In the genomic region with DNA sequence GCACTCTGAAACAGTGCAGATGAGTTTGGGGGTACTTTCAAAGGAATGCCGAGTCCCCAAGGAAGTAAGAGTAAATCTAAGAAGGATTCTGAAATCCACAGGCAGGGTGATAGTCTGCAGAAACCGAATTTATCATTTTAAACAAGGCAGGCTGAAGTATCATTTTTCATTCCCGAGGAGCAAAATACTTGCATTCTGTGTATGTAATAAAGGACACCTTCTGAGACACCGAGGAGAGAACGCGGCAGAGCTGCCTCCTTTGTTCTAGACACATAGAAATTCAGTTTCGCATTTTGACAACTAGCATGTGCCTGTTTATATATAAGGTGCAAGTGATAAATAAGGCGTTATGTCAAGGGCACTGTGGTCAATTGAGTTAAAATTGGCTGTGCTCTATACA, we compare ENCODE assay signal across 9 mouse cellular contexts. TPM values are rescaled to one million over a fixed set of nuclear protein-coding genes. Genes with fewer than 3 reads are reported as not detected.
DNase-seq lines count a peak whose midpoint lies in the region; ATAC-seq lines count a peak whose summit lies in the region.
"Had no signal": no experiment of that assay in that cellular context is flagged by ENCODE, and none has a peak within 500 bp of the region (broad histone marks: within the 10 kb centered on the region; RNA-seq: fewer than 3 reads in every experiment).

No protein-coding gene starts in this region.

- no peak for ATAC-seq in heart, embryonic 16.5 days (replicated peaks; ENCODE audit: extremely low read depth, insufficient read depth, low FRiP score)
- ATAC-seq in embryonic facial prominence, embryonic 12.5 days (ENCODE audit: insufficient number of reproducible peaks, insufficient read depth, low FRiP score, low TSS enrichment): no peak
- ATAC-seq in hindbrain, embryonic 16.5 days: no peak
- no peak for ATAC-seq in midbrain, embryonic 11.5 days (ENCODE audit: low FRiP score)

- no peaks in the 10 kb centered on the region for H3K4me1 ChIP-seq in heart, embryonic 16.5 days (ENCODE audit: control insufficient read depth, insufficient read depth, low read length)
- H3K4me1 ChIP-seq in embryonic facial prominence, embryonic 12.5 days: no peaks in the 10 kb centered on the region
- H3K4me1 ChIP-seq in hindbrain, embryonic 16.5 days (ENCODE audit: control insufficient read depth, insufficient read depth, low read depth, low read length): no peaks in the 10 kb centered on the region
- H3K4me1 ChIP-seq in midbrain, embryonic 11.5 days (ENCODE audit: control insufficient read depth, insufficient read depth, low read length): no peaks in the 10 kb centered on the region

- no peaks in the 10 kb centered on the region for H3K9me3 ChIP-seq in heart, embryonic 16.5 days (replicated peaks; ENCODE audit: control insufficient read depth, low read length)
- no peaks in the 10 kb centered on the region for H3K9me3 ChIP-seq in embryonic facial prominence, embryonic 12.5 days
- no peaks in the 10 kb centered on the region for H3K9me3 ChIP-seq in hindbrain, embryonic 16.5 days (ENCODE audit: control insufficient read depth, low read length)
- H3K9me3 ChIP-seq in midbrain, embryonic 11.5 days (ENCODE audit: control insufficient read depth, low read length): no peaks in the 10 kb centered on the region

- WGBS in heart, embryonic 16.5 days: 25% methylated on average over 8 of the region's 8 CpGs
- 41% methylated on average over 8 of the region's 8 CpGs for WGBS in embryonic facial prominence, embryonic 12.5 days
- 42% methylated on average over 8 of the region's 8 CpGs for WGBS in hindbrain, embryonic 16.5 days
- WGBS in midbrain, embryonic 11.5 days: 41% methylated on average over 8 of the region's 8 CpGs

- H3K9ac ChIP-seq in heart, embryonic 16.5 days (ENCODE audit: low read length): peak overlapping the region; percentile 69
- no peak overlapping the region for H3K9ac ChIP-seq in embryonic facial prominence, embryonic 12.5 days
- no peak overlapping the region for H3K9ac ChIP-seq in hindbrain, embryonic 16.5 days (ENCODE audit: low read depth, low read length)
- no peak overlapping the region for H3K9ac ChIP-seq in midbrain, embryonic 11.5 days (ENCODE audit: low read length)

- H3K4me3 ChIP-seq in heart, embryonic 16.5 days (ENCODE audit: low read length): peak overlapping the region; percentile 56
- H3K4me3 ChIP-seq in embryonic facial prominence, embryonic 12.5 days: peak overlapping the region; percentile 26
- peak overlapping the region; percentile 9; the same call in 1 of the 2 replicates for H3K4me3 ChIP-seq in hindbrain, embryonic 16.5 days (ENCODE audit: low read length)
- peak overlapping the region; percentile 14 for H3K4me3 ChIP-seq in midbrain, embryonic 11.5 days (ENCODE audit: low read depth, low read length)
- H3K4me3 ChIP-seq: erythroblast, embryonic 14.5 days had no signal

- peak overlapping the region; percentile 70 for H3K27ac ChIP-seq in heart, embryonic 16.5 days (ENCODE audit: low read length)
- H3K27ac ChIP-seq in embryonic facial prominence, embryonic 12.5 days: no peak overlapping the region
- H3K27ac ChIP-seq in hindbrain, embryonic 16.5 days (ENCODE audit: low read depth, low read length): no peak overlapping the region
- no peak overlapping the region for H3K27ac ChIP-seq in midbrain, embryonic 11.5 days (ENCODE audit: low read depth, low read length)

- no peaks in the 10 kb centered on the region for H3K27me3 ChIP-seq in heart, embryonic 16.5 days (ENCODE audit: control insufficient read depth, insufficient read depth, low read length)
- no peaks in the 10 kb centered on the region for H3K27me3 ChIP-seq in embryonic facial prominence, embryonic 12.5 days
- H3K27me3 ChIP-seq in hindbrain, embryonic 16.5 days (replicated peaks; ENCODE audit: control insufficient read depth, insufficient read depth, low read length): peaks cover 2% of the 10 kb centered on the region; the same call in 1 of the 2 replicates
- H3K27me3 ChIP-seq in midbrain, embryonic 11.5 days (ENCODE audit: control insufficient read depth, insufficient read depth, low read length): peaks cover 8% of the 10 kb centered on the region

- DNase-seq in heart, postnatal 4 days: no peak
- peak; percentile 85 for DNase-seq in midbrain, embryonic 11.5 days (ENCODE audit: low spot score, missing footprints)
- no peak for DNase-seq in urinary bladder, postnatal 10 days (ENCODE audit: low spot score)
- DNase-seq in adrenal gland, postnatal 14 days: no peak
- no peak for DNase-seq in layer of hippocampus, adult 8-10 months (ENCODE audit: low spot score in 2 of 2)

- H3K36me3 ChIP-seq in heart, embryonic 16.5 days (ENCODE audit: control insufficient read depth, insufficient read depth): no peaks in the 10 kb centered on the region
- H3K36me3 ChIP-seq in embryonic facial prominence, embryonic 12.5 days: no peaks in the 10 kb centered on the region
- H3K36me3 ChIP-seq in hindbrain, embryonic 16.5 days (ENCODE audit: control insufficient read depth, insufficient read depth, low read length): no peaks in the 10 kb centered on the region
- no peaks in the 10 kb centered on the region for H3K36me3 ChIP-seq in midbrain, embryonic 11.5 days (ENCODE audit: control insufficient read depth, insufficient read depth, low read length)

- peak overlapping the region; percentile 56 for H3K4me2 ChIP-seq in heart, embryonic 16.5 days (ENCODE audit: low read depth, low read length)
- H3K4me2 ChIP-seq in embryonic facial prominence, embryonic 12.5 days (replicated peaks): peak overlapping the region; percentile 44
- H3K4me2 ChIP-seq in hindbrain, embryonic 16.5 days (ENCODE audit: low read length): peak overlapping the region; percentile 52
- peak overlapping the region; percentile 30; the same call in 1 of the 2 replicates for H3K4me2 ChIP-seq in midbrain, embryonic 11.5 days

RNA-seq across cellular contexts. Expression of a gene that starts 0.7 kb away (rescaled TPM):
- polyA plus RNA-seq in heart, embryonic 16.5 days (2015; fragmentation: Nextera tagmentation; extraction: Ambion mirVana): 6.2 and 6.7 TPM in 2 replicates
- total RNA-seq in heart, postnatal 4 days (2021): 10 to 100 TPM in 1 of 2 experiments, 1 to 10 TPM in 1; 9.6 to 18.2 TPM
- 11.2 and 14.4 TPM in 2 replicates for polyA plus RNA-seq in embryonic facial prominence, embryonic 12.5 days (2016; fragmentation: Nextera tagmentation; extraction: Ambion mirVana)
- polyA plus RNA-seq in hindbrain, embryonic 16.5 days (2015; fragmentation: Nextera tagmentation; extraction: Ambion mirVana): 4.2 and 4.3 TPM in 2 replicates
- 31.5 and 37.9 TPM in 2 replicates for polyA plus RNA-seq in midbrain, embryonic 11.5 days (2014; fragmentation: Nextera tagmentation; extraction: Ambion mirVana)
- total RNA-seq in adrenal gland, postnatal 14 days (2021): 21.4 and 24.7 TPM in 2 replicates
- total RNA-seq in layer of hippocampus, adult 8-10 months (2022): 10 to 100 TPM in 2 of 4 experiments, 1 to 10 TPM in 2; 4.8 to 29.5 (median 13.2) TPM
